Mouse (Mus musculus): ENCODE measurements around the gene Gltpd2. TPM values are rescaled to one million over a fixed set of nuclear protein-coding genes. Genes with fewer than 3 reads are reported as not detected.

Gltpd2 gene
- polyA plus RNA-seq, 1 experiment, result not detected

DNA sequence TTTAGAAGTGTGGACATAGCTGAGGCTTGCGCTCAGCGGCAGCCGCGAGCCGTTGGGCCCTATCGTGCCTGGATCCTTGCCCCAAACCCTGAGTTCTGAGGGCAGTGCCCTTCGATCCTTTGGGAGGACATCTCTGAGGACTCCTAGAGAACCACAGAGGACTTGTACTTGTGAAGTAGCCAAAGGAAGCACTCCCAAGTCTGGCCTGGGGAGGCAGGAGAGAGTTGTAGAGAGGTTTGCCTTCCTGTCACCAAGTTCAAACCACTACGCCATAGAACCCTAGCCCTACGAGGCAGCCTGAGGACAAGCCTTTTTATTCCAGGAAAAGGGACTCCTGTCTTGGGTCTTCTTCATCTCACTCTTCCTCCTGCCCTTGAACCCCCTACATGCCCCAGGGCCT lies 38.5 kb downstream of the Gltpd2 start:
- TF ChIP-seq CTCF (IDR thresholded peaks at IDR 0.05; ENCODE audit: borderline replicate concordance, insufficient read depth, low read depth, low read length) (no peak), POLR2A (IDR thresholded peaks at IDR 0.05; ENCODE audit: borderline replicate concordance, insufficient read depth, low read length) (no peak)
- WGBS, result 90% methylated on average over 9 of the region's 9 CpGs
- no peak overlapping the region for H3K4me3 ChIP-seq (replicated peaks; ENCODE audit: insufficient read depth, low read depth, low read length)
- no peak overlapping the region for H3K27ac ChIP-seq (ENCODE audit: insufficient read depth, low read length)
- H3K4me1 ChIP-seq (ENCODE audit: control insufficient read depth, insufficient read depth, low read length), result no peaks in the 10 kb centered on the region
- H3K27me3 ChIP-seq (ENCODE audit: control insufficient read depth, insufficient read depth, low read length), result no peaks in the 10 kb centered on the region
- no peak for DNase-seq

DNA sequence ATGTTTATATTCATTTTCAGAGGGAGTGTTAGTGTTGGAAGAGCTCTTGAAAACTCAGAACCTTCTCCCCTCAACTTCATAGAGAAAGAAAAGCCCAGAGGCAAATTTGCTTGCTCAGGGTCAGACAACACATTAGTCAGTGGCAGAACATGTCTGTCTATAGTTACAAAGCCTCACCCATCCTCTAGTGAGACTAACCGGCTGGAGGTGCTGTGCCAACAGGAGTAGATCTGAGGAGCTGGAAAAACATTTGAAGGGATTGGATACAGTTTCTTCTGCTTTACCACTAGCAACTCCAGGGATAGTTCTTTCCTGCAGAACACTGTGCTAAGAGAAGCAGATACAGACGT lies 42.9 kb downstream of the Gltpd2 start:
- WGBS, result 2% methylated on average over 2 of the region's 2 CpGs

DNA sequence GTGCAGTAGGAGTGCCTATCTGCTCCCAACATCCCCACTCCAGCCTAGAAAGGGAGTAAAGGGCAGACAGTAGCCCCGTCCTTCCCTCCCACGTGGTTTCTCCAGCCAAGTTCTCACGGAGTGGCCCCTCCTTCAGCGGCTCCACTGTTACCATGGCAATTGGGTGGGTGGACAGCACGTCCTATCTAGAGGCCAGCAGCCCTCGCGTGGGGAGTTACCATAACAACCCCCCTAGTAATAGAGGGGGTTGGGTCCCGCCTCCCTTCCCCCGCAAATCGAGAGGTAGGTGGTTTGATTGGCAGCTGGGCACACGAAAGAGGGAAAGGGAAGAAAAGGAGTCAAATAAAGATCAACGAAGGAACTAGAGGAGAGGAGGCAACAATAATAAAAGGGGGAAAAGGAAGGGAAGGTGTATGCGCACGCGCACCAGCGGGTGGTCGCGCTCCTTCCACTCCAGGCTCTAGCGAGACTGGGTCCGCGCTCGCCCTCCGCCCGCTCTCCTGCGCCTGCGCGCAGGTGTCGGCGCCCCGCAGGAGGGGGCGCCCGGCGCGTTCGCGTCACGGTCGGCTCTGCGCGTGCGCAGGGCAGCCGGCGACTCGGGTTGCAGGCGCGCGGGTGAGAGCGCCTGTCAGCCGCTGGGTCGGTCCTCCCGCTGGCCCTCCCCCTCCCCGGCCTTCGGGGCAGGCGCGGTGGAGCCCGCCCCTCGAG lies 43.4 kb downstream of the Gltpd2 start, which contains the start of gene Mink1:
Gene Mink1, plus strand, starts transcription at position 595 of the 708 bp plus-strand sequence.
- H3K4me1 ChIP-seq (ENCODE audit: control insufficient read depth, insufficient read depth, low read length), result peaks cover 8% of the 10 kb centered on the region
- peak within 1 kb of the TSS; percentile 84 for H3K4me3 ChIP-seq (replicated peaks; ENCODE audit: insufficient read depth, low read depth, low read length)
- DNase-seq, result peak; percentile 89 to 90
- peak within 1 kb of the TSS; percentile 82 for H3K27ac ChIP-seq (ENCODE audit: insufficient read depth, low read length)
- WGBS, result under 1% methylated on average over 57 of the region's 57 CpGs
- no peaks in the 10 kb centered on the region for H3K27me3 ChIP-seq (ENCODE audit: control insufficient read depth, insufficient read depth, low read length)
- no peak for TF ChIP-seq CTCF (IDR thresholded peaks at IDR 0.05; ENCODE audit: borderline replicate concordance, insufficient read depth, low read depth, low read length)
- TF ChIP-seq POLR2A (IDR thresholded peaks at IDR 0.05; ENCODE audit: borderline replicate concordance, insufficient read depth, low read length), result peak; percentile 97

More for the DNA sequence above, 42.9 kb downstream of the Gltpd2 start:
- no peak overlapping the region for H3K27ac ChIP-seq (ENCODE audit: insufficient read depth, low read length)
- H3K4me1 ChIP-seq (ENCODE audit: control insufficient read depth, insufficient read depth, low read length), result peaks cover 6% of the 10 kb centered on the region
- no peaks in the 10 kb centered on the region for H3K27me3 ChIP-seq (ENCODE audit: control insufficient read depth, insufficient read depth, low read length)
- no peak for TF ChIP-seq POLR2A (IDR thresholded peaks at IDR 0.05; ENCODE audit: borderline replicate concordance, insufficient read depth, low read length)
- TF ChIP-seq CTCF (IDR thresholded peaks at IDR 0.05; ENCODE audit: borderline replicate concordance, insufficient read depth, low read depth, low read length), result no peak
- peak overlapping the region; percentile 84 for H3K4me3 ChIP-seq (replicated peaks; ENCODE audit: insufficient read depth, low read depth, low read length)
- no peak for DNase-seq

GRCm38 (mm10) chr11:70562995-70563469 lies 44.0 kb downstream of the Gltpd2 start:
- Histone ChIP-seq H3K27me3 (ENCODE audit: control insufficient read depth, insufficient read depth, low read length) (no peaks in the 10 kb centered on the region), H3K4me3 (replicated peaks; ENCODE audit: insufficient read depth, low read depth, low read length) (peak overlapping the region; percentile 84), H3K27ac (ENCODE audit: insufficient read depth, low read length) (peak overlapping the region; percentile 44; the same call in 1 of the 2 replicates), H3K4me1 (ENCODE audit: control insufficient read depth, insufficient read depth, low read length) (peaks cover 8% of the 10 kb centered on the region)
- TF ChIP-seq CTCF (IDR thresholded peaks at IDR 0.05; ENCODE audit: borderline replicate concordance, insufficient read depth, low read depth, low read length) (no peak), POLR2A (IDR thresholded peaks at IDR 0.05; ENCODE audit: borderline replicate concordance, insufficient read depth, low read length) (no peak)
- no peak for DNase-seq
- 1% methylated on average over 27 of the region's 31 CpGs for WGBS

GRCm38 (mm10) chr11:70563470-70564275 lies 44.7 kb downstream of the Gltpd2 start:
- Histone ChIP-seq H3K27ac (ENCODE audit: insufficient read depth, low read length) (peak overlapping the region; percentile 44; the same call in 1 of the 2 replicates), H3K27me3 (ENCODE audit: control insufficient read depth, insufficient read depth, low read length) (no peaks in the 10 kb centered on the region), H3K4me1 (ENCODE audit: control insufficient read depth, insufficient read depth, low read length) (peaks cover 8% of the 10 kb centered on the region), H3K4me3 (replicated peaks; ENCODE audit: insufficient read depth, low read depth, low read length) (peak overlapping the region; percentile 84)
- peak; percentile 38 for DNase-seq
- WGBS, result 1% methylated on average over 25 of the region's 25 CpGs
- TF ChIP-seq CTCF (IDR thresholded peaks at IDR 0.05; ENCODE audit: borderline replicate concordance, insufficient read depth, low read depth, low read length), result no peak

GRCm38 (mm10) chr11:70564276-70564873 lies 45.4 kb downstream of the Gltpd2 start:
- Histone ChIP-seq H3K27ac (ENCODE audit: insufficient read depth, low read length) (no peak overlapping the region), H3K4me3 (replicated peaks; ENCODE audit: insufficient read depth, low read depth, low read length) (peak overlapping the region; percentile 84), H3K4me1 (ENCODE audit: control insufficient read depth, insufficient read depth, low read length) (peaks cover 8% of the 10 kb centered on the region), H3K27me3 (ENCODE audit: control insufficient read depth, insufficient read depth, low read length) (no peaks in the 10 kb centered on the region)
- DNase-seq, result no peak
- WGBS, result 43% methylated on average over 4 of the region's 4 CpGs
- TF ChIP-seq CTCF (IDR thresholded peaks at IDR 0.05; ENCODE audit: borderline replicate concordance, insufficient read depth, low read depth, low read length) (no peak), POLR2A (IDR thresholded peaks at IDR 0.05; ENCODE audit: borderline replicate concordance, insufficient read depth, low read length) (no peak)

DNA sequence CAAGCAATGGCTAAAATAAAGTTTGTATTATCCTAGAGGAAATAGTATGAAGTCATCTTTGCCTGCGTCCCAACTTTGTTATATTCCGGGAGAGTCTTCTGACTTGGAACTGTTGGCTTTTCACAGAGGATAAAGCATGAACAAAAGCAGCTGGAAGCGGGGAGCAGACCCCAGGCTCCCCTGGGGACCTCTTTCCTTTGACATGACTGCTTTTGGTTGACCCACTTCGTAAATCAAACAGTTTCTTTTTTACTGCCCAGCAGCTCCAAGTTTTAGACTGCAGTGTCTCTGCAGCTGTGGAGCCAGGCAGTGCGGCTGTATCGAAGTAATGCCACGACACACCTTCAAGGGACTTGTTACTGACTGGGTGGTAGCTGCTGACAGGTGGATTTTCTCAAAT lies 47.6 kb downstream of the Gltpd2 start:
- TF ChIP-seq CTCF (IDR thresholded peaks at IDR 0.05; ENCODE audit: borderline replicate concordance, insufficient read depth, low read depth, low read length), result no peak
- no peak for TF ChIP-seq POLR2A (IDR thresholded peaks at IDR 0.05; ENCODE audit: borderline replicate concordance, insufficient read depth, low read length)
- no peak overlapping the region for H3K27ac ChIP-seq (ENCODE audit: insufficient read depth, low read length)
- peaks cover 8% of the 10 kb centered on the region for H3K4me1 ChIP-seq (ENCODE audit: control insufficient read depth, insufficient read depth, low read length)
- DNase-seq, result no peak
- H3K27me3 ChIP-seq (ENCODE audit: control insufficient read depth, insufficient read depth, low read length), result no peaks in the 10 kb centered on the region
- 58% methylated on average over 7 of the region's 7 CpGs for WGBS
- no peak overlapping the region for H3K4me3 ChIP-seq (replicated peaks; ENCODE audit: insufficient read depth, low read depth, low read length)

Other genes starting within 250 kb of the Gltpd2 start
- not detected in 2 replicates for gene Alox12e, start 196.6 kb upstream of the Gltpd2 start, polyA plus RNA-seq (2012; rRNA removed)
- 0.05 TPM in 1 of 2 replicates, not detected in the other for gene Alox15, start 167.2 kb upstream of the Gltpd2 start, polyA plus RNA-seq (2012; rRNA removed)
- gene Pelp1, start 109.2 kb upstream of the Gltpd2 start, polyA plus RNA-seq (2012; rRNA removed), result 18.3 and 20.1 TPM in 2 replicates
- gene Arrb2, start 86.6 kb upstream of the Gltpd2 start, polyA plus RNA-seq (2012; rRNA removed), result 70.5 and 79.7 TPM in 2 replicates
- 20.4 and 20.5 TPM in 2 replicates for gene Med11, start 67.3 kb upstream of the Gltpd2 start, polyA plus RNA-seq (2012; rRNA removed)
- gene Zmynd15, start 59.8 kb upstream of the Gltpd2 start, polyA plus RNA-seq (2012; rRNA removed), result 0.21 and 0.25 TPM in 2 replicates
- gene Cxcl16, start 59.2 kb upstream of the Gltpd2 start, polyA plus RNA-seq (2012; rRNA removed), result 1.8 and 2.6 TPM in 2 replicates
- gene Tm4sf5, start 14.0 kb upstream of the Gltpd2 start, polyA plus RNA-seq (2012; rRNA removed), result 0.54 TPM in 2 replicates
- gene Vmo1, start 4.6 kb upstream of the Gltpd2 start, polyA plus RNA-seq (2012; rRNA removed), result 0.30 TPM in 1 of 2 replicates, not detected in the other
- gene Psmb6, start 6.2 kb downstream of the Gltpd2 start, polyA plus RNA-seq (2012; rRNA removed), result 319 TPM in 2 replicates
- gene Gm40193, start 13.7 kb downstream of the Gltpd2 start, polyA plus RNA-seq (2012; rRNA removed), result not detected in 2 replicates
- 19.2 and 21.3 TPM in 2 replicates for gene Pld2, start 20.9 kb downstream of the Gltpd2 start, polyA plus RNA-seq (2012; rRNA removed)
- gene Mink1, start 43.7 kb downstream of the Gltpd2 start, polyA plus RNA-seq (2012; rRNA removed), result 222 and 224 TPM in 2 replicates
- gene 4930544D05Rik, start 96.7 kb downstream of the Gltpd2 start, polyA plus RNA-seq (2012; rRNA removed), result not detected in 2 replicates
- gene Chrne, start 100.0 kb downstream of the Gltpd2 start, polyA plus RNA-seq (2012; rRNA removed), result 0.10 and 0.25 TPM in 2 replicates
- not detected in 2 replicates for gene Gp1ba, start 119.9 kb downstream of the Gltpd2 start, polyA plus RNA-seq (2012; rRNA removed)
- 143 and 152 TPM in 2 replicates for gene Rnf167, start 128.0 kb downstream of the Gltpd2 start, polyA plus RNA-seq (2012; rRNA removed)
- 184 and 191 TPM in 2 replicates for gene Slc25a11, start 128.3 kb downstream of the Gltpd2 start, polyA plus RNA-seq (2012; rRNA removed)
- 289 and 305 TPM in 2 replicates for gene Pfn1, start 135.4 kb downstream of the Gltpd2 start, polyA plus RNA-seq (2012; rRNA removed)
- gene Eno3, start 138.0 kb downstream of the Gltpd2 start, polyA plus RNA-seq (2012; rRNA removed), result 35.0 and 35.9 TPM in 2 replicates
- 84.3 and 93.2 TPM in 2 replicates for gene Spag7, start 150.2 kb downstream of the Gltpd2 start, polyA plus RNA-seq (2012; rRNA removed)
- 108 TPM in 2 replicates for gene Camta2, start 168.9 kb downstream of the Gltpd2 start, polyA plus RNA-seq (2012; rRNA removed)
- 4.0 and 4.6 TPM in 2 replicates for gene Inca1, start 181.0 kb downstream of the Gltpd2 start, polyA plus RNA-seq (2012; rRNA removed)
- 55.9 and 65.6 TPM in 2 replicates for gene Kif1c, start 181.4 kb downstream of the Gltpd2 start, polyA plus RNA-seq (2012; rRNA removed)
- gene Zfp3, start 245.0 kb downstream of the Gltpd2 start, polyA plus RNA-seq (2012; rRNA removed), result 10.4 and 11.1 TPM in 2 replicates

Measured in cerebellum, adult 2 months (tissue).